Mouse (Mus musculus) liver, postnatal 0 days (tissue): Measurements from ENCODE around the gene Dstn.

ENCODE experiments used
- CTCF ChIP-seq: sonication (generic); IDR thresholded peaks from 2 replicates; pipeline ENCODE4 v1.5.1; 2016; ENCODE audit warnings: antibody characterized with exemption, low read depth
- EP300 ChIP-seq: IDR thresholded peaks from 2 replicates; pipeline ENCODE4 v1.6.1; 2016; ENCODE audit warnings: antibody characterized with exemption, low read depth, mild to moderate bottlenecking

GRCm38 (mm10) chr2:143916229-143916628 lies 1.1 kb downstream of the Dstn start:
- TF ChIP-seq CTCF, result no peak
- TF ChIP-seq EP300, result peak; percentile 98
